ENCODE assay signal across 30 mouse cellular contexts in the genomic region with DNA sequence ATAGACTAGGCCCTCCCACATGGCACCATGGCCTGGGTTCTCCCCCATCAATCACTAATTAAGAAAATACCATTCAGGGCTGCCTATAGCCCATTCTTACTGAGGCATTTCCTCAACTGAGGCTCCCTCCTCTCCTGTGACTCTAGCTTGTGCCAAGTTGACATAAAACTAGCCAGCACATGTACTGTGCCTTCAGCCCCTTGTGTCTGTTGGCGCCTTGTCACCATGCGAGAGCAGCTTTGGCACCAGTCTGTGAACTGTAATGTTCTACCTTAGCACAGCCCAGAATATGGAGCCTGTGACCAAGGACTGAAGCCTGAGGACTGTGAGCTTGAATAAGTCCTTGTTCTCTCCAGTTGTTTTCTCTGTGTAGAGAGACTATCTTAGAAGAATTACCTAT.
"Had no signal": no experiment of that assay in that cellular context is flagged by ENCODE, and none has a peak within 500 bp of the region (broad histone marks: within the 10 kb centered on the region; RNA-seq: fewer than 3 reads in every experiment).

No protein-coding gene starts in this region.

- H3K9me3 ChIP-seq: limb, embryonic 10.5 days; limb, embryonic 12.5 days; limb, embryonic 13.5 days; limb, embryonic 15.5 days; liver, embryonic 13.5 days; liver, embryonic 15.5 days; lung, embryonic 15.5 days; megakaryocyte, embryonic 14.5 days; midbrain, embryonic 10.5 days; midbrain, embryonic 12.5 days; midbrain, embryonic 13.5 days; midbrain, embryonic 15.5 days; neural tube, embryonic 12.5 days had no signal

- H3K36me3 ChIP-seq: limb, embryonic 10.5 days; limb, embryonic 12.5 days; limb, embryonic 13.5 days; limb, embryonic 15.5 days; liver, embryonic 13.5 days; liver, embryonic 15.5 days; lung, embryonic 15.5 days; midbrain, embryonic 10.5 days; midbrain, embryonic 12.5 days; midbrain, embryonic 13.5 days; midbrain, embryonic 15.5 days; neural tube, embryonic 12.5 days had no signal

- H3K4me2 ChIP-seq: limb, embryonic 12.5 days; limb, embryonic 13.5 days; limb, embryonic 15.5 days; liver, embryonic 11.5 days; liver, embryonic 13.5 days; liver, embryonic 15.5 days; lung, embryonic 14.5 days; lung, embryonic 15.5 days; midbrain, embryonic 11.5 days; midbrain, embryonic 12.5 days; midbrain, embryonic 13.5 days; midbrain, embryonic 15.5 days; neural tube, embryonic 12.5 days had no signal

- DNase-seq: left cerebral cortex, postnatal 4 days; liver; liver, embryonic 13.5 days; liver, postnatal 0 days; lung, adult 18-20 months; lung, adult 2 months; lung, embryonic 14.5 days; lung, postnatal 10 days; lung, postnatal 36 days; lung, postnatal 4 days; midbrain, embryonic 14.5 days had no signal

- H3K4me3 ChIP-seq: limb, embryonic 10.5 days; limb, embryonic 12.5 days; limb, embryonic 13.5 days; limb, embryonic 15.5 days; liver, embryonic 13.5 days; liver, embryonic 15.5 days; lung, embryonic 15.5 days; megakaryocyte, embryonic 14.5 days; midbrain, embryonic 10.5 days; midbrain, embryonic 12.5 days; midbrain, embryonic 13.5 days; midbrain, embryonic 15.5 days; myocyte; neural tube, embryonic 12.5 days had no signal

- ATAC-seq: liver, postnatal 0 days; lung, postnatal 0 days; midbrain, embryonic 13.5 days; midbrain, embryonic 15.5 days; midbrain, embryonic 16.5 days had no signal

- H3K27me3 ChIP-seq: limb, embryonic 13.5 days; limb, embryonic 15.5 days; liver, embryonic 13.5 days; liver, embryonic 15.5 days; midbrain, embryonic 12.5 days; midbrain, embryonic 13.5 days; midbrain, embryonic 15.5 days; neural tube, embryonic 12.5 days had no signal

- H3K27ac ChIP-seq: limb, embryonic 10.5 days; limb, embryonic 12.5 days; limb, embryonic 13.5 days; limb, embryonic 15.5 days; liver, embryonic 13.5 days; liver, embryonic 14.5 days; liver, embryonic 15.5 days; lung, embryonic 15.5 days; macrophage; midbrain, embryonic 10.5 days; midbrain, embryonic 12.5 days; midbrain, embryonic 13.5 days; midbrain, embryonic 15.5 days; neural tube, embryonic 12.5 days had no signal

- H3K9ac ChIP-seq: limb, embryonic 12.5 days; limb, embryonic 13.5 days; limb, embryonic 15.5 days; liver, embryonic 13.5 days; liver, embryonic 14.5 days; liver, embryonic 15.5 days; liver, postnatal 0 days; lung, embryonic 14.5 days; lung, embryonic 15.5 days; midbrain, embryonic 12.5 days; midbrain, embryonic 13.5 days; midbrain, embryonic 15.5 days; neural tube, embryonic 12.5 days had no signal
